In the genomic region with DNA sequence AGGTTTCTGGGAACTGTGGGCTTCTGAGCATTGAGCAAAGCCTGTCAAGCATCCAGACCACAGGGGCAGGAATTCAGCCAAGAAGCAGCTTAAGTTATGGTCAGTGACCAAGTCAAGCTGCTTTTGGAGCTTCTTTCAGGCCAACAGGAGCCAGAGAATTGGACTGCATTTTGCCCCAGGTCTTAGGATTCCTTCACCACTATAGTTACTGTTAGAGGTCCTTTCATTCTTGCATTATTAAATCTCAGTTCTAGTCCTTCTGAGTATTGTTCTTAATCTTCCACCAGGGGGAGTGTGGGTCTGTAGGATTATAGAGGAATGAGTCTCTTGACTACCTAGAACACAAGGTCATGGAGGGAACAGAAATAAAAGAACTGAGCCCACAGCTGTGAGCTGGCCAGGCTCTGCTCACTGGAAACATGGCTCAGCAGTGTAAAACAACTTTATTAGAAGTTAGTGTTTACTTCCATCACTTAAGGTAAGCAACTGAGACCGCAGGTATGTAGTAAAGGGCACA, we compare ENCODE assay signal across 8 mouse cellular contexts. TPM values are rescaled to one million over a fixed set of nuclear protein-coding genes. Genes with fewer than 3 reads are reported as not detected.
DNase-seq lines count a peak whose midpoint lies in the region; ATAC-seq lines count a peak whose summit lies in the region.

No protein-coding gene starts in this region.

- H3K4me1 ChIP-seq in hindbrain, embryonic 13.5 days (replicated peaks): 0 out of 2 replicates have a peak, but pooled peaks cover 5% of the 10 kb centered on the region
- H3K4me1 ChIP-seq in hindbrain, embryonic 11.5 days (replicated peaks; ENCODE audit: control insufficient read depth, insufficient read depth, low read length): no peaks in the 10 kb centered on the region

- no peak overlapping the region for H3K9ac ChIP-seq in hindbrain, embryonic 13.5 days
- no peak overlapping the region for H3K9ac ChIP-seq in hindbrain, embryonic 11.5 days (ENCODE audit: low read depth, low read length)

- H3K36me3 ChIP-seq in hindbrain, embryonic 13.5 days: peaks cover 100% of the 10 kb centered on the region
- H3K36me3 ChIP-seq in hindbrain, embryonic 11.5 days (ENCODE audit: control insufficient read depth, insufficient read depth, low read length): peaks cover 17% of the 10 kb centered on the region

- no peak for ATAC-seq in hindbrain, embryonic 13.5 days (ENCODE audit: low FRiP score)
- no peak for ATAC-seq in hindbrain, embryonic 11.5 days (ENCODE audit: low FRiP score)
- ATAC-seq in CD4-positive, CD25-positive, alpha-beta regulatory T cell, adult 4 months: peak; percentile 51
- no peak for ATAC-seq in inflammation-experienced regulatory T-cells, adult 6 months

- H3K27me3 ChIP-seq in hindbrain, embryonic 13.5 days: no peaks in the 10 kb centered on the region
- no peaks in the 10 kb centered on the region for H3K27me3 ChIP-seq in hindbrain, embryonic 11.5 days (ENCODE audit: control insufficient read depth, insufficient read depth, low read length)

- 96% methylated on average over 1 of the region's 1 CpGs for WGBS in hindbrain, embryonic 13.5 days
- 89% methylated on average over 1 of the region's 1 CpGs for WGBS in hindbrain, embryonic 11.5 days

- peak overlapping the region; percentile 53; the same call in 1 of the 2 replicates for H3K27ac ChIP-seq in hindbrain, embryonic 13.5 days
- H3K27ac ChIP-seq in hindbrain, embryonic 11.5 days (ENCODE audit: low read depth, low read length): no peak overlapping the region

- no peaks in the 10 kb centered on the region for H3K9me3 ChIP-seq in hindbrain, embryonic 13.5 days
- no peaks in the 10 kb centered on the region for H3K9me3 ChIP-seq in hindbrain, embryonic 11.5 days (ENCODE audit: control insufficient read depth, low read length)

- H3K4me2 ChIP-seq in hindbrain, embryonic 13.5 days: no peak overlapping the region
- no peak overlapping the region for H3K4me2 ChIP-seq in hindbrain, embryonic 11.5 days (replicated peaks; ENCODE audit: low read depth, low read length)

- DNase-seq in hindbrain, embryonic 11.5 days (ENCODE audit: low spot score): no peak
- DNase-seq in 3T3-L1 (ENCODE audit: low read depth, low spot score): peak; percentile 85
- peak; percentile 55 for DNase-seq in kidney, postnatal 10 days
- DNase-seq in c-Kit-positive CD71-positive TER-119-positive erythroid progenitor cells, embryonic 14.5 days (ENCODE audit: low spot score): no peak
- no peak for DNase-seq in testis, postnatal 10 days (ENCODE audit: low spot score)

- no peak overlapping the region for H3K4me3 ChIP-seq in hindbrain, embryonic 13.5 days
- no peak overlapping the region for H3K4me3 ChIP-seq in hindbrain, embryonic 11.5 days (ENCODE audit: low read depth, low read length)

RNA-seq across cellular contexts. Expression of a gene that starts 10.5 kb away (rescaled TPM):
- polyA plus RNA-seq in hindbrain, embryonic 13.5 days (2015; fragmentation: Nextera tagmentation; extraction: Ambion mirVana): 185 and 190 TPM in 2 replicates
- polyA plus RNA-seq in hindbrain, embryonic 11.5 days (2014; fragmentation: Nextera tagmentation; extraction: Ambion mirVana): 131 and 144 TPM in 2 replicates
- 10 to 100 TPM; 13.9 to 19.9 TPM for polyA plus RNA-seq in CD4-positive, CD25-positive, alpha-beta regulatory T cell, adult 4 months (2017; shearing (Covaris generic))
- polyA plus RNA-seq in inflammation-experienced regulatory T-cells, adult 6 months (2017; shearing (Covaris generic)): 10 to 100 TPM; 12.4 to 16.8 (median 13.2) TPM

RNA-seq across cellular contexts. Expression of a gene that starts 10.6 kb away (rescaled TPM):
- polyA plus RNA-seq in hindbrain, embryonic 13.5 days (2015; fragmentation: Nextera tagmentation; extraction: Ambion mirVana): 93.6 and 101 TPM in 2 replicates
- polyA plus RNA-seq in hindbrain, embryonic 11.5 days (2014; fragmentation: Nextera tagmentation; extraction: Ambion mirVana): 91.3 and 95.8 TPM in 2 replicates
- polyA plus RNA-seq in CD4-positive, CD25-positive, alpha-beta regulatory T cell, adult 4 months (2017; shearing (Covaris generic)): 10 to 100 TPM; 51.4 to 71.8 TPM
- polyA plus RNA-seq in inflammation-experienced regulatory T-cells, adult 6 months (2017; shearing (Covaris generic)): 10 to 100 TPM; 42.2 to 59.5 (median 54.9) TPM

RNA-seq across cellular contexts. Expression of a gene that starts 13.6 kb away (rescaled TPM):
- polyA plus RNA-seq in hindbrain, embryonic 13.5 days (2015; fragmentation: Nextera tagmentation; extraction: Ambion mirVana): 51.9 and 52.4 TPM in 2 replicates
- polyA plus RNA-seq in hindbrain, embryonic 11.5 days (2014; fragmentation: Nextera tagmentation; extraction: Ambion mirVana): 63.3 and 66.5 TPM in 2 replicates
- 10 to 100 TPM; 19.2 to 22.6 TPM for polyA plus RNA-seq in CD4-positive, CD25-positive, alpha-beta regulatory T cell, adult 4 months (2017; shearing (Covaris generic))
- 10 to 100 TPM; 14.6 to 20.3 (median 16.9) TPM for polyA plus RNA-seq in inflammation-experienced regulatory T-cells, adult 6 months (2017; shearing (Covaris generic))

RNA-seq across cellular contexts. Expression of a gene that starts 13.6 kb away (rescaled TPM):
- 118 and 124 TPM in 2 replicates for polyA plus RNA-seq in hindbrain, embryonic 13.5 days (2015; fragmentation: Nextera tagmentation; extraction: Ambion mirVana)
- polyA plus RNA-seq in hindbrain, embryonic 11.5 days (2014; fragmentation: Nextera tagmentation; extraction: Ambion mirVana): 107 and 111 TPM in 2 replicates
- polyA plus RNA-seq in CD4-positive, CD25-positive, alpha-beta regulatory T cell, adult 4 months (2017; shearing (Covaris generic)): 100 to 1,000 TPM; 121 to 138 TPM
- polyA plus RNA-seq in inflammation-experienced regulatory T-cells, adult 6 months (2017; shearing (Covaris generic)): 100 to 1,000 TPM; 104 to 117 (median 111) TPM

RNA-seq across cellular contexts. Expression of a gene that starts 19.3 kb away (rescaled TPM):
- 0.13 and 0.19 TPM in 2 replicates for polyA plus RNA-seq in hindbrain, embryonic 13.5 days (2015; fragmentation: Nextera tagmentation; extraction: Ambion mirVana)
- not detected in 2 replicates for polyA plus RNA-seq in hindbrain, embryonic 11.5 days (2014; fragmentation: Nextera tagmentation; extraction: Ambion mirVana)
- polyA plus RNA-seq in CD4-positive, CD25-positive, alpha-beta regulatory T cell, adult 4 months (2017; shearing (Covaris generic)): not detected
- polyA plus RNA-seq in inflammation-experienced regulatory T-cells, adult 6 months (2017; shearing (Covaris generic)): not detected

Comparison
In these comparisons a context has a peak if more than half of its experiments do, and no peak if none do; other contexts are left out.
1. DNase-seq: peak in 3T3-L1 (single experiment) and kidney, postnatal 10 days (single experiment); none in hindbrain, embryonic 11.5 days (single experiment), c-Kit-positive CD71-positive TER-119-positive erythroid progenitor cells, embryonic 14.5 days (single experiment) and testis, postnatal 10 days (single experiment).